Mouse (Mus musculus) fibroblast of lung, adult 2 months (primary cell): ENCODE measurements at regions not wholly inside any gene's neighbourhood (a gene's known extent, or its start where the extent isn't known, plus 50 kb on each side); places are given as distances from the start of the nearest gene placed in this dataset.

Experiments used
- DNase-seq: peaks from one replicate; pipeline ENCODE4 v3.0.0-alpha.2; 2011; ENCODE audit warnings: low read depth

DNA sequence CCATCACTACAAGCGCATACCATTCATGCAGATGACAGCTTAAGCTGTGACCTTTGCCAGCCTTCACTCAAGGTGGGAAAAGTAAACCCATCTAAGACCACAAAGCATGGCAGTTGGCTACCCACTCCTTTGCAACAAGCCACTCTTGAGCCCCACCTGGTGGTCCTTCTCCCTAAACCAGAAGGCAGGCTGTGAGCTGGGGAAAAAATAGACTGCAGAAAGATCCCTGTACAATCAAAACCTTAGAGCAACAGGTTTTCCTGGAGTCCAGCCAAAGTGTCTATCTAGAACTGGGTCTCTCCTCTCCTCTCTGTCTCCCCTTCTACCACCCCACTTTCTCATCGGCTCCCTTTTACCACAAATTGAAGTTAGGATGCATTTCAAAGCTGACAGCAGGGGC, 407.2 kb downstream of the Pdcd6ip start:
- DNase-seq = no peak

DNA sequence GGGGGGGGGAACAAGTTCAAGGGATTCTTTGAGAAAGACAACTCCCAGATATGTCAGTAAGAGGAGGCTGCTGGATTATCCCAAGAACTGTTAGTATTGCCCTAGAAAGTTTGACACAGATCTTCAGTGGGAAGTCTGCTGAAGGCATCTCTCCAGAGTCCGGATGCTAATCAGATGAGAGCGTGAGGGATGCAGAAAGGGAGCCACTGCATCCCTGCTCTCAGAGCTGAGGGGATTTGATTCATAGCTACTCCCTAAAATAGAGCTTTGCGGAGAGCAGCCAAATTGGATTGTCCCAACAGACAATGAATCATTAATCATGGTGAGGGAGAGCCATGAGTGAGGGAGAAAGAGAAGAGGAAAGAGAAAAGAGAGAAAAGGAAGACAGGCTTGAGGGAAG, 408.2 kb downstream of the Pdcd6ip start:
- no peak for DNase-seq

DNA sequence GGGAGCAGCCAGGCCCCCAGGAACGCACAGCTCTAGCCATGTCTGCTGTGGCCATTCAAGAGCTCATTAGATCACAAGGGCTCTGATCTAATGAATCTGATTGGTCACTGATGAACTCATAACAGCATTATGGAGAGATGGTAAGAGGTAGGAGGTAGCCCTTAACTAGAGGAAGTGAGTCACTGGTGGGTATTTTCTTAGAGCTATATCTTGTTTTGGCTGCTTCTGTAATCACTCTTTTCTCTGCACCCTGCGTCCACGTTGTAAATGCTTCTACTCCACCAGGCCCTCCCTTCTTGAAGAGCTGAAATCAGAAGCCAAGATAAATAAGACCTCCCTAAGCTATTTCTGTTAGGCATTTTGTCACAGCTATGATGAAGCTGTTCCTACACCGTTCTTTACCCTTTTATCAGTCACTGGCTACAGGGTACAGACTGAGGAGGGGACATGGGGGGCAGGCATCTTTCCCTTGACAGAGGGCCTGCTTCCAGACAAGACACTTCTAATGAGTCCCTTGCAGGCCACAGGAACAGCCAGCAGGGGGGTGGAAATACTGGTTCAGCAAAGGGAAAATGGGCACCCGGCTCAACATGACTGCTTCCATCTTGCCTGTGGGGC, 412.1 kb downstream of the Pdcd6ip start:
- no peak for DNase-seq

DNA sequence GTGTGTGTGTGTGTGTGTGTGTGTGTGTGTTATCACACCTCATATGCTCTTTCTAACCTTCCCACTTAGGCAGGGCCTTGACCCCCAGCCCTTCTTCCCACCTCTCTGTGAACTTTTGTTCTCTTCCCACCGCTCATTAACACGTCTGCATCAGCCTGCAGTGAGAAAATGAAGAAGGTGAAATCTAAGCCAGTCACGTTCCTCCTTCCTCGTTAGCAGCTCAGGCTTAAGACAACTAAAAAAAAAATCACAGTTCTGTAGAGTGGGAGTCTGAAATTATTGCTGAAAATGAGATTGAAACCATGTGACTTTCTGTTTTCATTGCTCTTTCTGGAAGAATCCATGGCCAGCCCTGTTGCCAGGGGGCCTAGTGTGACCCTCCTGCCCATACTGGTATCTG, 420.7 kb downstream of the Pdcd6ip start:
- DNase-seq = no peak

DNA sequence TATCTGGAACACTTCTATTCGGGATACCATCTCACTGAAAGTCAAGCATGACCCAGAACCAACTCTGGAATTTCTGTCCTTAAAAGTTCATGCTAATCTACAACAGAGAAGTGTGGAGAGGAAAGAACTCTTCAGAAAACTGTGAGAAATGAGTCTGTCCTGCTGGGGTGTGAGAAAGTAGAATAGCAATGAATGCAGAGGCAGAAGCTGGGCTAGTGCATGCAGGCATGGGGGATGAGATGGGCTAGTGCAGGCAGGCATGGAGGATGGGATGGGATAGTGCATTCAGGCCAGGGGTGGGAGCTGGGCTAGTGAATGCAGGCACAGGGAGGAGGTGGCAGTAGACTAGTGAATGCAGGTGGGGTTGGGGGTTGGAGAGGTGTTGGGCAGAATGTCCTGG, 424.8 kb downstream of the Pdcd6ip start:
- no peak for DNase-seq

DNA sequence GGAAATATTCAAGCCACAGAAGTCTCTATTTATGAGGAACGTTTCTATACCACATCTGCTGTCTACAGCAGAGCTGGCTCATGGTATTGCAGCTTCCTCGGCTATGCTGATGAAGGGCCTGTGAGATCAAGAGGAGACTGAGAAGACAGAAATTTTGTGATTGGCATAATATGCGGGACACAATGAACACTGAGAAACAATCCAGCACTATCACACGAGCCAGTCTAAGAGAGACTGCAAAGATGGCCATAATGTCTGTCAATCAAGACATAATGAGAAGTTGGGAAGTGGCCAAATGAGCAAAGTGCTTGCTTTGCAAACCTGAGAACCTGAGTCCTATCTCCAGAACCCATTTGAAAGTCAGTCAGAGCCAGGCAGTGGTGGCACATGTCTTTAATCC, 437.5 kb downstream of the Pdcd6ip start:
- no peak for DNase-seq

DNA sequence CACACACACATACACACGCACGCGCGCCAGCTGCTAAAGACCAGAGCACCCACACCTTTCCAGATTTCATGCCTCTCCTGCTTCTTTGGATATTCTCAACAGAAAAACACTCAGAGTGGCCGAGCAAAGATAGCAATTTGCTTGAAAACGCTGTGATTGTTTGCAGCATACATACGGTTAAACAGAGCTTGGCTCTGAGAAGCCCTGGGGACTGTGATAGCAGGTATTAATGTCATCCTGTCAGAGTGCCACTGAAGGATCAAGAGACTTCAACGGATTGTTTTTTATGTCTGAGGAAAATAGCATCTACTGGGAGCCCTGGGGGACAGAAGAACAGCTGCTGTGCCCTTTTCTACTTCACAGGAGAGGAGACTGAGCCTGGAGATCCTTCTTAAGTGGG, 440.4 kb downstream of the Pdcd6ip start:
- DNase-seq = no peak

DNA sequence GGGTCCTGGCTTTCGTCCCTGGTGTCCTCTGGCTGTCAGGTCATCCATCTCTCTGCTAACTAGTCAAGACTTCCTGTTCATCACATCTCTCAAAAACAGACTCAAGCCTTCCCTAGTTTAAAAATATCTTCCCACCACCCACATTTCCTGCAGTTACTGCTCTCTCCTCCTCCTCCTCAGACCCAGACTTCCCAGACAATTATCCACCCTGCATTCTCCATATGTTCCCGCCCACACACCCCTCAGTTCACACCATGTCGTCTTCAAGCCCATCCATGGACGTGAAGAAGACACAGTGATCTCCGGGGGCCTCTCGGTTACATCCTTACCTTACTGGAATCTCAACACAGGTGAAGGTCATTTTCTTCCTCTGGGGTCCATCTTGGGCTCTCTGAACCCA, 444.4 kb downstream of the Pdcd6ip start:
- no peak for DNase-seq

DNA sequence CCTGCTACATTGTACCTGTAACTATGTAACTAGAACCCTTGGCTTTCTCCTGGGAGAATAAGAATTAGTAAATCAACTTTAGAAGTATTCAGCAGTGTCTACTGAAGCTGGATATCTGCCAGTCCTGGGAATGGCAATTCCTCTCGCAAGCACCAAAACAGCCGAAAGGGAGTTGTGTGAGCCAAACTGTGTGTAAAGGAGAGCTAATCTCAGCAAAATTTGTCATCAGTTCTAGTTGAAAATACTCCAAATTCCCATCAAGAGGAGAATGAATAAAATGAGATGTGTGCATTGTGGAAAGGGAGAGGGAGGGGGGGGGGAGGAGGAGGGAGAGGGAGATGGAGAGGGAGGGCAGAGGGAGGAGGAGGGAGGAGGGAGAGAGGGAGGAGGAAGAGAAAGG, 447.8 kb downstream of the Pdcd6ip start:
- DNase-seq = no peak

DNA sequence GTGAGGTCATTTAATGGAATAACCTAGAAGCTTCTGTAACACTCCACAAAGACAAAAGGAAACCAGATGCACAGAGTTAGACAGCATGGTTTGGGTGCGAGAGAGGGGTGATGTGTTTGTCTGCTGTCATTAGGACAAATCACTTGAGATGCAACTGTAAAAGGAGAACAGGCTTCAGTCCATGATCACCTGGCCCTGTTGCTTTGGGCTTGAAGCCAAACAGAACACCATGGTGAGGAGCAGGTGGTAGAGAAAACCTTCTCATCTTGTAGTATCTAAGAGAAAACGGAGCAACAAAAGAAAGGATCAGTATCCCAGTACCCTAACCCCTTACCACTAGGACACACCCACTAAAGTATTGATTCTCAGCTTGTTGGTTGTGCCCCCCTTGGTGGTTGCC, 449.5 kb downstream of the Pdcd6ip start:
- DNase-seq = no peak

DNA sequence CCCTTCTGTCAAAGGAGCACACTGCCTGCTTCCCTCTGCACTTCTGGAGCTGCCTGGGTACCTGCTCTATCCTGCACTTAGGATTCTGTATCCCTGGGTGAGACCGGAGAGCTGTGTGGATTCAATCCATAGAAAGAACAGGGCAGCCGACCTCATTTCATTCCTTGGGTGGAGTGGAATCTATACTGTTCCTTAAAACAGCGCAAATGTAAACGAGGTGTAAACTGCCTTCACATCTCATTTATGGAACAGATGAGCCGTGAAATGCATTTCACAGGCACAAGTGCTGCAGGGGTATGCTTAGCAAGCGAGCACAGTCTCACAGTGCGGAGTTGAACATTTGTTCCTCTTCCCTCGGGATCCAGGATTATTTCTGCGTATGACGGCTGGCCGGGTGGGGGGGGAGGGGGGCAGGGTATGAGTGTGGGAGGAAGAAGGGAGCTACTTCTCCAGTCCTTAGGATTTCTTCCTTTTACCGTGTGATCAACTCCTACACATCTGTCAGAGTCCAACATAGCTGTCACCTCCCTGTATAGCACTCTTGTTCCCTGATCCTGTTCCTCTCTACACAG, 459.3 kb downstream of the Pdcd6ip start:
- DNase-seq = no peak

DNA sequence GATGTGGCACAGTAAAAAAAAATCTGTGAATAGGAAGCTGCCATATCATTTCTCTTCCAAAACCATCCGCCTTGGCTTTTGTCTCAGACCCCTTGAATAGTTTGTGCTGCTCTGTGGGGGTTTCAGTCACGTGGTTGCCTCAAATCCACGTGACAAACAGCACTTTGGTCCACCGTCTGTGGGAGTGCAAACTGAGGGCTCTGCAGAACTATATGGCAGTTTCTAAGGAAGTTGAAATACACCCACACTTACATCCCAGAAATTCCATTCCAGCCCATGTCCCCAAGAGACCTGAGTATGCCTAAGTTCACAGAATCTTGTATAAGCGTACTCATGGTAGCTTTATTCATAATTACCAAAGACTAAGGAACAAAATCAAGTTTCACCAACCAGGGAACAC, 460.1 kb downstream of the Pdcd6ip start:
- DNase-seq = no peak

DNA sequence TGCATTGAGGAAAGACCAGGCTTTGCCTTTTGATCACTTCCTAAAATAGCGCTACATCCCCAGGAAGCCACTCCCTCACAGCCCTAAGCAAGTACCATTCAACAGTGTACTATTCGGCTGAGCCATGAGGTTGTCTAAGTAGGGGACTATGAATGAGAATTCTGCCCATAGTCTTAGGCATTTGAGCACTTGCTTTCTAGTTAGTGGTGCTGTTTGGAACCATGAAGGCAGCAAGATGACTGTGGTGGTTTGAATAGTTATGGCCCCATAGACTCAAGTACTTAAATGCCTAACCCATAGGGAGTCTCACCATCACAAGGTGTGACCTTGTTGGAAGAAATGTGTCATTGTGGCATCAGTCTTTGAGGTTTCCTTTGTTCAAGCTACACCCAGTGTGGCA, 464.2 kb downstream of the Pdcd6ip start:
- DNase-seq = no peak

DNA sequence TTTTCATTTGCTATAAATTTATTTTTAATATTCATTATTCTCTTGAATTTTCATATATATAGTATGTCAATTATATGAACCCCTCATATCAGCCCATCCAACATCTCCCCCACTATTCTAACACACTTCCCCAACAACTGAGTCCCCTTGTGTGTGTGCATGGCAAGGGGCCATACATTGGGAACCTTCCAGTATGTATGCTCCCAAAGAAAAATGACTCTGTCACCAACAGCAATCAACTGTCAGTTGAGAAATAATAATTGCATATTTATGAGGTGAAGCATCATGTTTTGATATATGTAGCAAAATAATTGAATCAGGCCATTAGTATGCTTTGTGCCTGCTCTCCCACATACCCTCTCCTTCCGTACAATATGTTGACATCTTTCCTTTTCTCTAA, 474.7 kb downstream of the Pdcd6ip start:
- no peak for DNase-seq

DNA sequence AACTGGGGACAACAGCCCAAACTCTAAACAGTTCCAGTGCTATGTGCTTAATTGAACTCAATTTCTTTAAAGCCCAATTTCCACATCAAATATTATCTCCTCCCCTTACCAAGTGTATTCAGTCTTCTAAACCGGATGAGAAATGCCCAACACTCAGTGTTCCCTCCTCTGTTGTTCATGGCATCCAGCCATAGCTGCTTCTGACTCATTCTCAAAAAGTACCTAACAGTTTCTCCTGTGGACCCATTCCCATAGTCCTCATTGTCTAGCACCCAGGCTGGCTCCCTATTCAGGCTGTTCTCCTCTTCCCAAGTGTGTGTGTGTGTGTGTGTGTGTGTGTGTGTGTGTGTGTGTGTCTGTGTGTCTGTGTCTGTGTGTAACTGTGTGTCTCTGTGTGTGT, 478.7 kb downstream of the Pdcd6ip start:
- DNase-seq = peak; percentile 60

DNA sequence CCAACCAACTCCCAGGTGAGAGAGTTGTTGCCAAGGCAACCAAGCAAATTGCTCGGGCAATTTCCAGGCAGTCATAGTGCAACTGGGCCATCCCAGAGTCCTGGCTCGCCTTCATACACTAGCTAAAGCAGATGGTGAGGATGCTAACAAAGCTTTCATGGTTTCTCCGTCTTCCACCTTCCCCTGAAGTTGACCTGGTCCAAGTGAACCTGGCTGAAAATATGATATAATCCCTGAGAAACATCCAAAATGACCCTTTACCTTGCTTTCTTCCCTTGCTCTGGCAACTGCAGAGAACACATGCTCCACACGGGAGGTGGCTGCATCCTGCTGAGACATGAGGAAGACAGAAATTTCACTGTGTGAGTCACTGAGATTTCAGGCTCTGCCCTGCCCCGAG, 494.1 kb downstream of the Pdcd6ip start:
- DNase-seq = no peak

DNA sequence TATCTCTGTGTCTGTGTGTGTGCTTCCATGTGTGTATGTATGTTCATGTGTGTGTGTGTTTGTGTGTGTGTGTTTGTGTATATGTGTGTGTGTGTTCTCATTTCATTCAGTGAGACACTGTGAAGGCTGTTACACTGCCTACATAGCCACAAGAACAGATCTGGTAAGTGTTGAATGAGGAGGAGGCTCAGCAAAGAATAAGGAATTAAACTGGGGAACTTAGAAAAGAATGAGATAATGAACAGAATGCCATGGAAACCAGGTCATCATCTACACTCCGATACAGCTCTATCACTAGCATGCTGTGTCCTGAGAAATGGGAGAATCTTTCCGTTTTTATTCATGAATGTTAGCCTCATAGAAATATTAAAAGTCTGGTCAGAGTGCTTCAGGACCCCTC, 495.7 kb downstream of the Pdcd6ip start:
- no peak for DNase-seq

DNA sequence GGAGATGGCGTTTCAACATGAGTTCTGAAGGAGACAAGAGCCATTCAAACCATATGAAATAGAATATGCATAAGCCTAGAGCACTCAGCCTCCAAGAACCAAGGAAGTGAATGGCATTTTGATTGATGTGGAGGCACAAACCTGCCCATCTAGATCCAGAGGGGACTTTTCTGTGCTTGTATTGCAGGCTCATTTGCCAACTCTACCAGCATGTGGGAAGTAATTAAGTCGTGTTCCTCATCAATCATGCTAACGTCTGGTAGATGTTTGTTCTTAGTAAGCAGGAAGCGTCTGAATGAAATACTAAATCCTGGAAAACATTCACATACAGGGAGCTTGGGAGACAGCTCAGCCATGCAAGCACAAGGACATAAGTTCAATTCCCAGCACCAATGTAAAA, 499.9 kb downstream of the Pdcd6ip start:
- DNase-seq = no peak

DNA sequence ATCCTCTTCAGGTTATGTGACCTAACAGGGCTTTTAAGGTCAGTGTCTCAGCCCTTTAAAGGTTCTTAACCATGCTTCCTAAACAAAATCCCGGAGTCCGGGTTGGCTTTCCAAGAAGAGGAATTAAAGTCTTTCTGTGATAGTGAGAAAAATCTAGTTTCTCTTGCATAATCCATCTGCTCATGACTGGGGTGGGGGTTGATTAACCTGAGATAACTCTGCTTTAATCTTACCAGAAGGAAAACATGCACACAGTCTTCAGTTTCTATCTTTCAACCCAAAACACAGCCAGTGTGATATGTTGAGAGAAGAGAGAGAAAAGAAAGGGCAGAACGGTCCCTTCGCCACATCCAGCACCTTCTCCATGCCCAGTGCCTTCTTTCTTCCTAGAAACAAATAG, 508.8 kb downstream of the Pdcd6ip start:
- DNase-seq = no peak

DNA sequence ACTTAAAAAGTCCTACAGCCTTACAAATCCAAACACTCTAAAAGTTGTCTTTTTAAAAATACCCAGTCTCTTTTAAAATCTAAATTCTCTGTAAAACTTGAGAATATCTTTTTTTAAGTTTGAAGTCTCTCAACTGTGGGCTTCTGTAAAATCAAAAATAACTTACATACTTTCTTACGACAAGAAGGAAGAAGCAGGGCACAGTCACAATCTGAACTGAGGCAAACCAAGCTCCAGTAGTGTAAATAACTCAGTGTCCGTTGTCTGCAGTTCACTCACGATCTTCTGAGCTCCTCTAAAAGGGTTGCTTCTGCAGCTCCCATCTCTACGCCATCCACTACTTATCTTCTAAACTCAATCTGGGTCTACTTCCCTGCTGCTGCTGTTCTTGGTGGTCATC, 512.5 kb downstream of the Pdcd6ip start:
- DNase-seq = no peak

DNA sequence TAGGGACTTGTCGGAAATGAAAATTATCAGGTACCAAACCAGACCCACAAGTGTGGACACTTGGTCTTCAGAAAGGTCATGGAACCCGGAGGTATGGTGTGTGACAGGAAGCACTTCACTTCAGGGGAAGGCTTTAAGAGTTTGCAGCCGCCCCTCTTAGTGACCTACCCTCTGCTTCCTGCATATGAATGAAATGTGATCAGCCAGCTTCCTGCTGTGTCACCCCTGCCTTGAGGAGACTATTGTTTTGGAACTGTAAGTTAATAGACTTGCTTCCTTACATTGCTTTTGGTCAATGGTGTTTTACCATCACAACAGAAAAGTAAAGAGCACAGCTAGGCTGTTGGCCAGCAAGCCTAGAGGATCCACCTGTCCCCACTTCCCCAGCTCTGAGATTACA, 515.3 kb downstream of the Pdcd6ip start:
- no peak for DNase-seq

DNA sequence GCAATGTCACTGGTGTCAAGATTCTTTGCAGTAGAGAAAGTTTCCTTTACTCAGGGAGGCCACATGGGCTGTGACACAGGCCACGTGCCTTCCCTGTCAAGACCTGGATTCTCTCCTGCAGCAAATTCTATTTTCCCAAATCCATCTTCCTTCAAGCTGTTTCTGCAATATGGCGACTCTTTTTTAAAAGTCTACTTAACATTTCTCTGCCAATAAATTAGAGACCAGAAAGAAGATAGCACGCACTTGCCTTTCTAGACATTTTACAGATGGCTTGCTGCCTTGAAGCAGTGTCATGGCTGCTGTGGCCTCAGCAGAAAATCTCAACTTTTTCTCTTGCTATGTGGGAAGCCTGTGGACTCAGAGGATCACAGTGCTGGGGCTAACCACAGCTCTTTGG, 516.9 kb downstream of the Pdcd6ip start:
- no peak for DNase-seq

DNA sequence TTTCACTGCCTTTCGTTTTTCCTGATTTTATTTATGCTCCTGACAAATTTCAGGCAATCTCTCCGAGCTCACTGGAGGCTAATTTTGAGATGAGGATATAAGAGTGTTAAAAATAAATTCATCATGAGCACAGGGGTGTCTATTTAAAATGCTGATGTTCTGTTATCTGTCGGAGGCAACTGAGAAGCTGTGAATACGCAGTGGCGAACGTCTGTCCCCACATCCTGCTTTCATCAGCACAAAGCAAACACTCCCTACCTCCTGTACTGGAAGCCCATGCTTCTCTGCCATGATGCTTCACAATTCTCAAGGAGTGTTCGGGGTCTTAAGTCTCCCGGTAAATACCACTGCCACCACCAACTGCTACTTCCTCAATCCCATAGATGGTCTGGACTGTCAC, 526.9 kb downstream of the Pdcd6ip start:
- no peak for DNase-seq

DNA sequence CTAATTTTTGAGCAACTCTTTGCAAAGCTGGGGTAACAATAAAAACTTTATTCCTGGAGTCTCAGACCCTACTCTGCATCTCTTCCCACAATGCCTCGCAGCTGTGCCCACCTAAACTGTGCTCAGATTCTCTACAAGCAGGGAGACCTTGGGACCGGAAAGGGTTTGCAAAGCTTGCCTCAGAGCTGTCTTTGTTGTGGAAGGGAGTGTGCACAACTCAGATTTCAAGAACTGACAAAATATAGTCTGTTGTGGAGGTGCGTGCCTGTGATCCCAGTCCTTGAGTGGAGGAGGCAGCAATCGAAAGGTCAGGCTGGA, 530.2 kb downstream of the Pdcd6ip start:
- no peak for DNase-seq
